Mouse (Mus musculus) cerebellum, adult 2 months (tissue): ENCODE measurements around the gene Phc2.

Source experiments
- CTCF ChIP-seq: fragments of 200-500 bp; IDR thresholded peaks from 2 replicates; pipeline ENCODE4 v1.5.1; 2011; ENCODE audit warnings: low read depth, mild to moderate bottlenecking, control low read depth, low read length, moderate library complexity, borderline replicate concordance; ENCODE audit not compliant: insufficient read depth
- POLR2A ChIP-seq: fragments of 200-500 bp; IDR thresholded peaks from 2 replicates; pipeline ENCODE4 v1.6.1; 2011; ENCODE audit warnings: low read length, control low read depth, borderline replicate concordance; ENCODE audit not compliant: insufficient read depth

GRCm38 (mm10) chr4:128734721-128735671, 80.5 kb downstream of the Phc2 start:
- no peak for TF ChIP-seq CTCF
- TF ChIP-seq POLR2A: no peak
